Mouse (Mus musculus) A20 (cell line): ENCODE data around the gene Tgfbi.
A peak's percentile ranks its signal among the peaks of the same experiment; 100 is the strongest.

ENCODE experiments used
- DNase-seq: peaks from one replicate; pipeline ENCODE4 v3.0.0-alpha.2; 2011; ENCODE audit warnings: low read depth, low spot score

Tgfbi gene

DNA sequence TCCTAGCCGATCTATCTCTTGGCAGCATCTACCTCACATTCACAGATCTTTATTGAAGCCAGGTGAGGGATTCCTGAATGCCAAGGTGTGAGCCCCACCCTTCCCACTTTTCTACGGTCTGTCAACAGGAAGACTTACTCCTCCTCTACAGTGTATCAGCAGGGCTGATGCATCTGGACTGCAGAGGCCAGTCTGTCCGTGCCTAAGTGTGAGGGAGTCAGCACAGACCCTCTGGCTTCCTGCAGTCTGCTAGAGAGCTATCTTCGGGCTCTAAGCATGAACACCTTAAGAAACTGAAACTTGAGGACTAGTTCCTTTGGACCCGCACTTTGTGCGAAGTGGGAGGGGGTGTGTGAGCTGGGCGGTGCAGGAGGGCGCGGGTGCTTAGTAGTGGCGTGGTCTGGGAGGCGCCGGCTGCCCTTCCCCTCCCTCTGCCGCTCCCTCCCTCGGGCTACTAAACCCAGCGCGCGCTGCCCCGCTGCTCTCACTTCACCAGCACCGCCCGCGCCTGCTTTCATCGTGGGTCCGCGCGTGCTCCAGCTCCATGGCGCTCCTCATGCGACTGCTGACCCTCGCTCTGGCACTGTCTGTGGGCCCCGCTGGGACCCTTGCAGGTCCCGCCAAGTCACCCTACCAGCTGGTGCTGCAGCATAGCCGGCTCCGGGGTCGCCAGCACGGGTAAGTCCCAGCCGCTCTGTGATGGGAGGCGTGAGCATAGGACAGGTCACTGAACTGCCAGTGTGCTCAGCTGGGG, at the start of gene Tgfbi:
TSS of gene Tgfbi (plus strand) at position 421 of the 754 bp plus-strand sequence.
- no peak for DNase-seq

DNA sequence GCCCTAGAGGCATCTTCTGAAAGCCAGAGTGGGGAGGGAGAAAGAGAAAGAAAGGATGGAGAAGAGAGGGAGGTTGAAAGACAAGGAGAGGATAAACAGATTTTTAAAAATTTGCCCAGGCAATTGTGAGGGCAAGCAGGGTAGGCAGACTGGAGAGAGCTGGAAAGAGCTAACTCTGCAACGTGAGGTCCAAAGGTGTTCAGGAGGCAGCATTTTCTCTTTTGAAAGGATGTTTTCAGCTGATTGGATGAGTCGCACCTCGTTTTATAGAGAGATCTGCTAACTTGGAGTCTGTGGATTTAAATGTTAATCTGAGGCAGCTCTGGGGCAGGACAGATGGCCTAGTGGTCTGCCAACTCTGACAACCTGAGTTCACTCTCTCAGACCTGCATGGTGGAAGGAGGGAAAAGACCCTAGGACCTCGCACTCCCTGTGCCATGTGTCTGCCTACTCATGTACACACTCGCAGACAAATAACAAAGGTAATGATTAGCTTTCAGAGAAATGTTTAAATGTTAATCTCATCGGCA, 49.4 kb upstream of the Tgfbi start:
- no peak for DNase-seq

DNA sequence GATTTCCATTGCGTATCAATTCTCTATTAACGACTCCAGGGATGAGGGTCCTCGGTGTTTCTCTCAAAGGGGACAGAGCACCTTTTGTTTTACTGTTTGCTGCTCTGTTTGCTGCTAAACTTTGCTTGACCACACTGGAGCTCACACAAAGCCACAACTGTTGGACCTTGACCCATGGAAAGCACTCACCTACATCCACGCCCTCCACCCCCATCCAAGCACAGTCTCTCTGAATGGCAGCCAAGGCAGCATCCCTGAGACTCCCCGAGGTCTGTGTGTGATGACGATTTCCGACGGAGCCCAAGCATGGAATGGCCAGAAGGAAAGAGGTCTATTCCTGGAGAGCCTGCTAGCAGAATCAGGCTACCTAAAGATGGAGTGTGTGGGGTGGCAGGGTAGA, 48.2 kb upstream of the Tgfbi start:
- DNase-seq = no peak

DNA sequence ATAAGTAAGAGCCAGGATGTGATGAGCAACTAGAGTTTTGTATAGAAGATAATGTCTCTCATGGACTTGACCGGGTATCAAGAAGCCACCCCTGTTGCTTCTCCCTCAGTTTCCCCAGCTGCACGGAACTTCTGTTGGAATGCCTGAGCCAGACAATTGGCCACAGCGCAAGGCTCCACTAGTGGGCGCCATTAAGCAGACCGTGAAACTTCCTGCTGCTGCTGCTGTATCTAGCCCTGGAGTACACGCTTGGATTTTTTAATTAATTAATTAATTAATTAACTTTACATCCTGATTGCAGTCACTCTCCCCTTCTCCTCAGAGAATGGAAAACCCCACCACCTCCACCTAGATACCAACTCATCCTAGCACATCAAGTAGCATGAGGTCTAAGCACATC, 46.2 kb upstream of the Tgfbi start:
- DNase-seq = peak; percentile 6

DNA sequence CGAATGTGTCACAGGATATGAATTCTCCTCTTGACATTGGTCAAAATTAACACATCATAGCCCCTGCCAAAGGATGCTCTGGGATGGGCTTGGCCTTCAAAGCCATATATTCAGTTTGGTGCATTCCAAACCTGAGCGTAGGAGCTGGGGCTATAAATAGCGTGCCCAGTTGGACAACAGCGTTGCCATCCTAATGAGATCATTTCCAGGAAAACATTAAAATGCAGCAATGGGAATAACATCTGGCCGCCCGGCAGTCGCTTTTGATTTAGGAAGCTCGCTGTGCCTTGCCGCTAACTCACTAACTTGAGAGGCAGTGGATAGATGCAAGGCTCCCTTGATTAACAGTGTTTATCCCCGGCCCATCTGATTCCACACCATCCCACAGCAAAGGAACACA, 43.0 kb upstream of the Tgfbi start:
- DNase-seq = no peak

DNA sequence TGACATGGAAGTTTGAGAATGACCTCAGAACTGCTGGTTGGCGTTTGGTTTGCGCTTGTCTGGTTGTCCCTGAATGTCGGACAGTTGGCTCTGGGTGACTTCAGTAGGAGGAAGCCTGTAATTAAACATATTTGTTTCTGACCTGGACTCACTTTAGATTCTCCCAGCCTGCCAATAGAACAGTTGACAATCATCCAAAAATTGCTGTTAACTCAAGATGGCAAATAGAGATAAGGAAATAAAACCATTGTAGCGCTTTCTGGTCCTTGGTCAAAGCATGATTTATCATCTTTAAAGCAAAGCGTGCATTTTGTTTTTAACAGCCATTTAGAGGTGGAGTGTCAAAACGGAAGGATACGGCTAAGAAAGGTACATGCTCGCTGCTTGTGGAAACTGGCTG, 37.7 kb upstream of the Tgfbi start:
- no peak for DNase-seq

DNA sequence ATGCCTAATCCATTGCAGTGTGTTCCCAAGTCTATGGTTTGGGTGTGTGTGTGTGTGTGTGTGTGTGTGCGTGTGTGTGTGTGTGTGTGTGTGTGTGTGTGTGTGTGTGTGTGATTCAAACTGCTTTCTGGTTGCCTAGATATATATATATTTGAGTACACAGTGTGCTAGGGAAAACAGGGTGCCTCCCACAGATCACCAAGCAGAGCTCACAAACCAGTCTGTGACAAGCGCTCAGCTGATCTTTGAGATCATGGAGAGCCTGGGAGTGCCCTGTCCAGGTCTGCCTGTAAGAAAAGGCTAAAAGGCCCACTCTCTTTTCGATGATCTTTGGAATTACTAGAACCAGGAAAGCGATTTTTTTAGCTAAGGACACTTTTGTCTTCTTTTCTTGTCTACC, 34.2 kb upstream of the Tgfbi start:
- no peak for DNase-seq

DNA sequence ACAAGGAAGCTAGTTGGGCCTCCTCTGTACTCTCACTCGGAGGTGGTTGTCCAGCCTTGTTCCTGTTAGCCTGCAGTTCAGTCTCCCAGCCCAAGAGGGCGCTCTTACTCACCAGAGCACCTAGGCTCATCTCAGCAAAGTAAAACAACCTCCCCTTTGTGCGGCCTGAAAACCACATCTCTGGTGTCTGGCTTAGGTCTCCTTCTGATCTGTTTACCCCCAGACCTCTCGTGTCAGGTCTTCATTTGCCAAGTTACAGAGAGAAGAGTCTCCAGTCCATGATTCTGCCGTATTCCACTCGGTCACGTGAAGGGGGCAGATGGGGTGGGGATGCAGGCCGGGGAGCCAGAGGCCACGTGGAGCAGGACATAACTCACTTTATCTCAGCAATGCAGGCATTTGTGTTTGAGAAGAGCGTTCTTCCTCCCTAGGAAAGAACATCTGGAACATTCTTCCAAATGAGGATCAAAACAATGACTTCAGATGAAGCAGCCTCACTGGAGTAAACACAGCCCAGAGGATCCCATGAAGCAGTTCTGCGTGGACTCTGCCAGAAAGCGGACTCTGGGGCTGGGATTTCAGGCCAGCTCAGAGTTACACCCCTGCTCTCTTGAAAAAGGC, 33.5 kb upstream of the Tgfbi start:
- DNase-seq = peak; percentile 56

DNA sequence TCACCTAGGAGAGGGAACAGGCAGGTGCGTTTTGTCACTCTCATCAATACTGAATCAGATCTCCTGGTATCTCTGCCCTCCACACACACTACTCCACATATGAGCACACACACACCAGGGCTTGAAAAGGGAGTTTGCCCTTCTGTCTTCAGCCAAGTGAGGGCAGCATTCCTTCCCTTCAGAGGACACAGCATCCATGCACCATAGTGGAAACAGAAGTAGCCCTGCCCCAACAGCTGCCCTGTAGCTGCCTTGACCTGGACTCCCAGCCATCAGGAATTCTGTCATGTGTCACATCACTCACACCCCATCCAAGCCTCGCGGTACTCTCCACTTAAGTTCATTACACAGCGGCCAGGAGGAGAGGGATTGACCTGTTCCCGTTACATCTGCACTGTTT, 31.2 kb upstream of the Tgfbi start:
- DNase-seq = no peak

DNA sequence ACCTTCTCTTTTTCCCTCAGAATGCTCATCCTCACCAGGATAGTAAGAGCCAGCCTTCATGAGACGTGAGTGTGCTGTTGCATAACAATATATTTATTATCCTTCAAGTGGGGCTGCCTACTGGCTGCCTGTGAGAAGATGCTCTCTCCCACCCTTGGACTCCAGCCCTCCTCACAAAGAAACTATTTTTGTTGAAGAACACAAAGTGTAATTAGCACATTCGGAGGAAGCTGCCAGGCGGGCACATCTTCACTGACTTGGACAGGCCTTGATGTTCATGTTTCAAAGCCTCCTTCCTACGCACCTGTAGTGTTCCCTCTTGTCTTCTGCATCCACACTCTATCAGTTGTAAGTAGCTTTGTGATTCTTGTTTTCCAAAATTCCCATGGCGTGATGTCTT, 28.9 kb upstream of the Tgfbi start:
- DNase-seq = no peak

DNA sequence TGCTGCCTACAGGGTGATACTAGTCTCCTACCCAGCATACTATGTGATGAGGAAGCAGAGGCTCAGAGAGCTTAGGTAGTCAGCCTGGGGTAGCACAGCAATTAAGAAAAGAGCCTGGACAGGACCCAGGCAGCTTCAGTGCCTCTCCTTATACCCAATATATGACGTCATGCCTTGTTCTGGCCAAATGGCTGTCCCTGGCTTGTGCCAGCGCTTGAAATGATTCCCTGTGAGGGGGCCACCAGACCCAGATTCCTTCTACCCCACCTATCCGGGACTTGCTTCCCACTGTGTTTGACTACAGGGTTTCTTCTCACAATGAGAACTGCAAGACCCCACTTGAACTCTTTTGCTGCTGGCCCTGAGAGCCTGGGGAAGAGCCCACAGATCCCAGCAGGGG, 27.8 kb upstream of the Tgfbi start:
- DNase-seq = no peak

DNA sequence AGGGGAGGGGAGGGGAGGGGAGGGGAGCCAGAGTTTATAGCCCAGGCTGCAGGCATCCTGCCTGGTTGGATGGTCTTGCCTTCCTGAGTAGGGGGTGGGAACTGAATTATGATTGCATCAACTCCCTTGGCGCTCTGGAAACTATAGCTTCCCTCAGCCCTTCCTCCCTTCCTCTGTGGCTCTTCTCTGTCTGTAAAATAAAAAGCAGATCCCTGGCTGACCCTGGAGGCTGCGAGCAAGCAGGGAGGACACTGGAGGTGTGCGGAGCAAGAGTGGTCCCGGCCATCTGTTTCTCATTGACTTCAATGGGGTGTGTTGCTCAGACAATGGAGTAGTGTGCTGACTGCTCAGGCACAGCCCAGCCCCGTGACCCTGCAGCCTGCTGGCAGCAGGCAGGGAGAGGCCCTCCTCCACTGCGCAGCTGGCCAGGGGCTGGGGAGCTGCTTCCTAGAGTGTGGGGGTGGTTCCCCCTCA, 27.3 kb upstream of the Tgfbi start:
- DNase-seq = peak; percentile 9

DNA sequence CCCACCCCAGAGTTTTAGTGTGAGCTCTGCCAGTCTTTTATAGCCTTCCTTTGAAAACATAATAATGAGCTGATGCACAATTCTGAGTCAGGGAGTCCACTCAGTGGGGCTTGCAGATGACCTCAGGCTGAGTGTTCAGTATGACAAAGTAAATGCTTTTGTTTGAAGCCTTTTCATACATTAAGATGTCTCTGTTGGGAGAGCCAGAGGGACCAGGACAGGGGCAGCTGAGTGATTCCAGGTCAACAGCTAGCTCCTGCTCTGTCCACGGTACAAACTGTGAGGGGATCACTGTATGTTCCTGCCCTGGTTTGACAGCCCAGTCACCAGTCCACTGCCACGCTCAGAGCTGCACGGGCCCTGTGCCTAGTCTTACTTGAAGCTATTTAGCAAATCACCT, 26.6 kb upstream of the Tgfbi start:
- no peak for DNase-seq

DNA sequence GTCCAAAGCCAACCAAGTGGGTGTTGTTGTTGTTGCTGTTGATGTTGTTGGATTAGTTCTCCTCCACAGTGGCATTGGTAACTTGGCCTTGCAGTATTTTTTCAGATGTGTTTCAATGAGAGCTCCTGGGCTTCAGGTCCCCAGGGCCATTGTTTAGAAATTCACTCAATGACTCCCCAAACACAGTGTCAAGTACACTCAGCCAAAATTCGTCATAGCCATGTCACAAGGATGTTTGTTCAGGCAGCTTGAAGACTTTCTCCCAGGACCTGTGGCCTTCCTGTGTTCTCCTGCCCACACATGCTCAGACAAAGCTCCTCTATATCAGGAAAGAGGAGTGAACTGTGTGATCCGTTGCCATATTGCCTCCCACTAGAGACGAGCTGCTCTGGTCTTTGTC, 23.3 kb upstream of the Tgfbi start:
- DNase-seq = no peak

DNA sequence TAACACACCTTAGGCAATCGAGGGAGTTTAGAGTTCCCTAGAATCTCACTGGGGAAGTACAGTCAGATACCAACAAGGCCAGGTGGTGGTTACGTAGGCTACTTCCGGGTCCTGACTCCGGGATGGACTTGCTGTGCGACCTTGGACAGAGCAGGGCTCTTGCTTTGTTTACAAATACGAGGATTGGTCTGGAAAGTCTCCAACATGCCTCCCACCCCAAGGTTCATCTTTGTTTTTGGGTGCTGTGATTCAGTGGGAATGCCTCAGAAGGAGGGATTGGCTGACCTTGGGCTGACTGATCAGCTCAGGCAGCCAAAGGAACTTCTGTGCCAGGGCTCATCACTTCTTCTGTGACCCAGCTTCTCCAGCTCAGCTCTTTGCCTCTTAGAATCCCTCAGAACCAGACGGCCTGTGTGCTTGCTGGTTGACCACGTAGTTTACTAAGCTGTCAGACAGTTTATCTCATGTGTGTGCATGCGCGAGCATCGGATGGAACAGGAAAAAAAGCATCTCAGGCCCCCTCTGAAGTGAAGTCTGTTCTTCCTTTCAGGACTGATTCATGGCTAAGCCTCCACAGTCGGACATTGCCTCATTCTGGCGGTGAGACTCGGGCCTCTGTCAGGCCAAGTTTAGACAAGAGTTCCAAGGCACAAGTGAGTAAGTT, 20.7 kb upstream of the Tgfbi start:
- DNase-seq = no peak

DNA sequence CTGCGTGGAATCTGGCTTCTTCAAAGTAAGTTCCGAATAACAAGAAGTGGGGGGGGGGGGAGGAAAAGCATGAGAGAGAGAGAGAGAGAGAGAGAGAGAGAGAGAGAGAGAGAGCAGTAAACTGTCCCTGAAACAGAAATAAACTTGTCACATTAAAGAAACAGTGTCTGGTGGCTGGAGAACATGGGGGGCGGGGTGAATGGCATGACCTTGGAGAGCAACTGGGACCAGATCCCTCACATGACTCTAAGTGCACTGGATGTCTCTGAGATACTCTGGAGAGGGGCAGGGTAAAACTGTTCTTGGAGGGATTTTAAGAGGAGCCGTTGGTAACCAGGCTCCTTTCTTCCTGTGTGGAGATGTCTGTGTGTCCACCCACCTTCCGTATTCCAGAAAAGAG, 19.1 kb upstream of the Tgfbi start:
- no peak for DNase-seq

DNA sequence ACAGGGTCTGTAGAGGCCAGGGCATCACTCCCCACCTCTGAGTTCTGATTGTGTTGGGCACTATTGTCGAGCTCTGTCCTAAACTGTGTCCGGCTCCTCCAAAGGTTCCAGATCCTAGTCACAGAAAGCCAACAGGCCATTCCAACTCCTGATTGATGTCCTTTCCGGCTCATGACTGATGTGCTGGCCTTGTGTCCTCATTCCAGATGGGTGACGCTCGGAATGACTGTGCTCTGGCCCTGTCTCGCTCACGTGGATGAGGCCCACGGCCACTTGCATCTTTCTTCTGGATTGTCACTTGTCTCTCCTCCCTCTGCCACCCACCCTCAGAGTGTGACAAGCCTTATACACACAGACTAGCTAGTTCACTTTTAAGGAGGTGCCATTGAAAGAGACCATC, 18.1 kb upstream of the Tgfbi start:
- no peak for DNase-seq

DNA sequence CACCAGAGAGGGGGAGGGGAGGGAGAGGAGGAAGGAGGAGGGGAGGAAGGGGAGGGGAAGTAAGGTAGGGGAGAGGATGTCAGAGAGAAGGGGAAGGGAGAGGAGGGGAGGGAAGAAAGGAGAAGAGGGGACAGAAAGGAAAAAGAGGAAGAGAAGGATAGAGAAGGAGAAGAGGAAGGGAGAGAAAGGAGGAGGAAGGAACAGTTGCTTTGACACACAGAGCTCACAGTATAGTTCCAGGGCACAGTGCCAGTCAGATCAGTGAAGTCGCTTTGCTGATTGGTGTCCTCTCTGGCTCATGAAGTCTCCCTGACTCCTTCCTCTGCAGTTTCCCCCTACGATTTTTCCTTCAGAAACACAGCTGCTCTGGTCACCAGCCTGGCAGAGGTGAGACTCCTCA, 17.4 kb upstream of the Tgfbi start:
- no peak for DNase-seq

DNA sequence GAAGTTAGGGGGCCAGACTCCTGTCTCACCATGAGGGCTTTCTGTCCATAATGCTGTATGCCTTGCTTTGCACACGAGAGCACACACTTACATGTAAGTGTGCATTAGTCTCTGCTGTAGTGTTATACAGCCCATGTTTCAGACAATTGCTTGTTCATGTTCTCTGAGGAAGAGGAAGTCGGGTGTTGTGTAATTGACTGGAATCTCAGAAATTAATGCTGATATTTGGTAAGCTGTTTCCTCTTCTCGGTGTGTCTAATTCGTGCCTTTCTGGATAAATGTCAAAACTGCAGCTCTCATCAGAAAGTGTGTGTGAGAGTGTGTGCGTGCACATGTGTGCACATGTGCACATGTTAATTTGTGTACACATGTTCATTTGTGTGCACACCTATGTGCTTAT, 16.1 kb upstream of the Tgfbi start:
- no peak for DNase-seq

DNA sequence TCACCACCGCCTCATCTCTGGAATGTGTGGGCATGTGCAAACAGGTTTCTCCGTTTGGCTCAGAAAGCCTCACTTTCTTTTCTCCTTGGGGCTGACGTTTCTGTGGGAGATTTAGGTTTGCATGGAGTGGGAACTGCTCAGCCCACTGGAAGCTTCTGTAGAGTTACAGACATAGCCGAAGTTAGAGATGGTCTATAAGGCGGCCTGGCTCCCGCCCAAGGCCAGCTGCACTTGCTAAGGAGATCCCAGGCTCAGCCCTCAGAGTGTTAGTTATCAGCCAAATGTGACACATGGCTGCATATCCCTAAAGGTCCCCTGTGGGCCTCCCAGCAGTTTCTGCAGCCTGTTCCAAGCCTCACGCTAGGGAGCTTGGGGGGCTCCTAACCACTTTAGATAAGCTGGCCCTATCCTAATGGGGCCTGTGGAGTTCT, 15.3 kb upstream of the Tgfbi start:
- DNase-seq = no peak

DNA sequence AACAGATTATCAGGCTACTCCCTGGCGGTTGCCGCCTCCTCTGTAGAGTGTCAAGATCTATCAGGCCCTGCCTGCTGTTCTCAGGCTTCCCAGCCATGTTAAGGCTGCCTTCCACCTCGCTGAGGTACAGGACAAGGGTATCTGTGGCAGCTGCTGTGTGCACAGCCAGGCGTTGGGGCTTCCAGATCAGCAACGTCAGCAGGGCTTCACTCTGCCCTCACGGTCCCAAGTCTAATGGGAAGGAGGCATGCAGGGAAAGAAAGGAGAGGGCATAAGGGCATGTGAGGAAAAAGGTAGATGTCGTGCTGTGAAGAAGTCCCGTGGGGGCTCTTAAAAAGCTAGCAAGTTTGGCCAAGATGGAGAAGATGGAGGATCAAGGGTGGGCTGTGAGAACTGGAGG, 14.1 kb upstream of the Tgfbi start:
- DNase-seq = no peak

DNA sequence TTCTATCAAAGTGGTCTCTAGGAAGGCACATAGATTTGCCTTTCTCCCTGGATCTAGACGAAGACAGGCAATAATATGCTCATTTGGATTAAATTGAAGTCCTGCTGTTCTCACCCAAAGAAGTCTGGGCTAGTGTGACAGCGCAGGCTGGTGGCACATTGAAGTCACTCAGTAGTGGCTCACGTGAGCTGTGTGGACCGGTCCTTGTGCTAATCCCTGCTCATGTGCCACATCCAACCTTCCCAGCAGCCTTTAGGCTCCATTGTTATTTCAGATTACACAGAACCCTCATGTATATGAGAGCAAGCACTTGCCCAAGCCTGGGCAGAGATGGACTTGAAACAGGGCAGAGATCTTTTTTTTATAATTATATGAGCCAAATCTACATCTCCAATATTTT, 12.0 kb upstream of the Tgfbi start:
- DNase-seq = no peak
